Mouse (Mus musculus): Measurements from ENCODE around the gene Sf3b6. TPM values are rescaled to one million over a fixed set of nuclear protein-coding genes. Genes with fewer than 3 reads are reported as not detected.
"Not testable (repeated sequence)": the region's sequence is repeated elsewhere in the genome, so short reads cannot be mapped to it uniquely, and the experiment has no call there.

The Sf3b6 gene
- 94.2 and 94.4 TPM in 2 replicates for polyA plus RNA-seq (2012; rRNA removed)

- DNase-seq (ENCODE audit: extremely low spot score in 1 of 2, low spot score in 1 of 2), result peak; percentile 93 to 98
Measured at GRCm38 (mm10) chr12:4817361-4818101, at the start of gene Sf3b6. Gene Sf3b6, plus strand, starts transcription at chr12:4817544.

- peak; percentile 90 to 99 for DNase-seq (ENCODE audit: extremely low spot score in 1 of 2, low spot score in 1 of 2)
Measured at GRCm38 (mm10) chr12:4768492-4769332, 48.6 kb upstream of the Sf3b6 start, which contains the start of the genes Pfn4 and Fam228b. Gene Pfn4, plus strand, starts transcription at chr12:4769022. Gene Fam228b, minus strand, starts transcription at chr12:4769267.

GRCm38 (mm10) chr12:4769333-4769723 is 48.0 kb upstream of the Sf3b6 start:
- DNase-seq (ENCODE audit: extremely low spot score in 1 of 2, low spot score in 1 of 2), result no peak

- no peak for DNase-seq (ENCODE audit: extremely low spot score in 1 of 2, low spot score in 1 of 2)
Measured at GRCm38 (mm10) chr12:4774895-4775587, 42.3 kb upstream of the Sf3b6 start.

- DNase-seq (ENCODE audit: extremely low spot score in 1 of 2, low spot score in 1 of 2), result no peak
Measured at GRCm38 (mm10) chr12:4775588-4775949, 41.8 kb upstream of the Sf3b6 start.

- no peak for DNase-seq (ENCODE audit: extremely low spot score in 1 of 2, low spot score in 1 of 2)
Measured at GRCm38 (mm10) chr12:4777734-4778133, 39.6 kb upstream of the Sf3b6 start.

- no peak for DNase-seq (ENCODE audit: extremely low spot score in 1 of 2, low spot score in 1 of 2)
Measured at GRCm38 (mm10) chr12:4780245-4780644, 37.1 kb upstream of the Sf3b6 start.

- no peak for DNase-seq (ENCODE audit: extremely low spot score in 1 of 2, low spot score in 1 of 2)
Measured at GRCm38 (mm10) chr12:4781270-4781669, 36.1 kb upstream of the Sf3b6 start.

- DNase-seq (ENCODE audit: extremely low spot score in 1 of 2, low spot score in 1 of 2), result not testable (repeated sequence)
Measured at GRCm38 (mm10) chr12:4781725-4782404, 35.5 kb upstream of the Sf3b6 start.

GRCm38 (mm10) chr12:4783598-4783997 is 33.7 kb upstream of the Sf3b6 start:
- DNase-seq (ENCODE audit: extremely low spot score in 1 of 2, low spot score in 1 of 2), result no peak

- DNase-seq (ENCODE audit: extremely low spot score in 1 of 2, low spot score in 1 of 2), result no peak
Measured at GRCm38 (mm10) chr12:4784466-4784865, 32.9 kb upstream of the Sf3b6 start.

- not testable (repeated sequence) for DNase-seq (ENCODE audit: extremely low spot score in 1 of 2, low spot score in 1 of 2)
Measured at GRCm38 (mm10) chr12:4788128-4788527, 29.2 kb upstream of the Sf3b6 start.

- peak in 1 of 2 experiments; percentile 40 for DNase-seq (ENCODE audit: extremely low spot score in 1 of 2, low spot score in 1 of 2)
Measured at GRCm38 (mm10) chr12:4793718-4794117, 23.6 kb upstream of the Sf3b6 start.

- not testable (repeated sequence) for DNase-seq (ENCODE audit: extremely low spot score in 1 of 2, low spot score in 1 of 2)
Measured at GRCm38 (mm10) chr12:4797471-4797870, 19.9 kb upstream of the Sf3b6 start.

GRCm38 (mm10) chr12:4811036-4811435 is 6.3 kb upstream of the Sf3b6 start:
- no peak for DNase-seq (ENCODE audit: extremely low spot score in 1 of 2, low spot score in 1 of 2)

- DNase-seq (ENCODE audit: extremely low spot score in 1 of 2, low spot score in 1 of 2), result no peak
Measured at GRCm38 (mm10) chr12:4811705-4812104, 5.6 kb upstream of the Sf3b6 start.

GRCm38 (mm10) chr12:4813636-4814035 is 3.7 kb upstream of the Sf3b6 start:
- DNase-seq (ENCODE audit: extremely low spot score in 1 of 2, low spot score in 1 of 2), result no peak

- DNase-seq (ENCODE audit: extremely low spot score in 1 of 2, low spot score in 1 of 2), result no peak
Measured at GRCm38 (mm10) chr12:4816680-4817360, 524 bp upstream of the Sf3b6 start.

GRCm38 (mm10) chr12:4827256-4827655 is 9.9 kb downstream of the Sf3b6 start:
- no peak for DNase-seq (ENCODE audit: extremely low spot score in 1 of 2, low spot score in 1 of 2)

GRCm38 (mm10) chr12:4836959-4837358 is 19.6 kb downstream of the Sf3b6 start:
- DNase-seq (ENCODE audit: extremely low spot score in 1 of 2, low spot score in 1 of 2), result no peak
